Mouse (Mus musculus): ENCODE results near the gene Ciart. TPM values are rescaled to one million over a fixed set of nuclear protein-coding genes. Genes with fewer than 3 reads are reported as not detected.

The Ciart gene
- polyA plus RNA-seq, 1 experiment from 2014 or later, result 9.5 TPM

GRCm38 (mm10) chr3:95855502-95856089, 26.5 kb downstream of the Ciart start, which contains the start of gene Prpf3:
TSS of gene Prpf3 (minus strand) at chr3:95855885.
- H3K27me3 ChIP-seq (ENCODE audit: insufficient read depth, poor library complexity, severe bottlenecking), result no peaks in the 10 kb centered on the region
- H3K9me3 ChIP-seq, result no peaks in the 10 kb centered on the region
- peak within 1 kb of the TSS; percentile 96 for H3K4me3 ChIP-seq
- DNase-seq (ENCODE audit: low spot score), result peak; percentile 93
- H3K36me3 ChIP-seq, result peaks cover 29% of the 10 kb centered on the region
- H3K27ac ChIP-seq, result peak within 1 kb of the TSS; percentile 93
- H3K4me1 ChIP-seq (replicated peaks), result peaks cover 6% of the 10 kb centered on the region
- WGBS, result under 1% methylated on average over 56 of the region's 56 CpGs

- Histone ChIP-seq H3K4me3 (no peak overlapping the region), H3K9me3 (no peaks in the 10 kb centered on the region), H3K27ac (no peak overlapping the region), H3K27me3 (ENCODE audit: insufficient read depth, poor library complexity, severe bottlenecking) (no peaks in the 10 kb centered on the region), H3K36me3 (peaks cover 72% of the 10 kb centered on the region), H3K4me1 (replicated peaks) (peaks cover 6% of the 10 kb centered on the region)
- WGBS, result 95% methylated on average over 8 of the region's 8 CpGs
- DNase-seq (ENCODE audit: low spot score), result no peak
These were observed 30.7 kb downstream of the Ciart start for GRCm38 (mm10) chr3:95851317-95851716.

GRCm38 (mm10) chr3:95850611-95851010, 31.4 kb downstream of the Ciart start:
- Histone ChIP-seq H3K9me3 (no peaks in the 10 kb centered on the region), H3K4me1 (replicated peaks) (peaks cover 6% of the 10 kb centered on the region), H3K27ac (no peak overlapping the region), H3K27me3 (ENCODE audit: insufficient read depth, poor library complexity, severe bottlenecking) (no peaks in the 10 kb centered on the region), H3K36me3 (peaks cover 79% of the 10 kb centered on the region), H3K4me3 (no peak overlapping the region)
- 88% methylated on average over 4 of the region's 4 CpGs for WGBS
- DNase-seq (ENCODE audit: low spot score), result no peak

GRCm38 (mm10) chr3:95842503-95843214, 39.4 kb downstream of the Ciart start:
- Histone ChIP-seq H3K4me3 (no peak overlapping the region), H3K27me3 (ENCODE audit: insufficient read depth, poor library complexity, severe bottlenecking) (no peaks in the 10 kb centered on the region), H3K9me3 (no peaks in the 10 kb centered on the region), H3K27ac (no peak overlapping the region), H3K4me1 (replicated peaks) (no peaks in the 10 kb centered on the region), H3K36me3 (peaks cover 99% of the 10 kb centered on the region)
- 90% methylated on average over 3 of the region's 3 CpGs for WGBS
- DNase-seq (ENCODE audit: low spot score), result no peak

GRCm38 (mm10) chr3:95839250-95839649, 42.8 kb downstream of the Ciart start:
- H3K4me1 ChIP-seq (replicated peaks), result no peaks in the 10 kb centered on the region
- WGBS, result 96% methylated on average over 2 of the region's 2 CpGs
- H3K9me3 ChIP-seq, result no peaks in the 10 kb centered on the region
- H3K27me3 ChIP-seq (ENCODE audit: insufficient read depth, poor library complexity, severe bottlenecking), result no peaks in the 10 kb centered on the region
- no peak for DNase-seq (ENCODE audit: low spot score)
- peaks cover 99% of the 10 kb centered on the region for H3K36me3 ChIP-seq
- H3K4me3 ChIP-seq, result no peak overlapping the region
- no peak overlapping the region for H3K27ac ChIP-seq

GRCm38 (mm10) chr3:95829053-95829452, 53.0 kb downstream of the Ciart start:
- WGBS, result 98% methylated on average over 4 of the region's 4 CpGs
- peaks cover 70% of the 10 kb centered on the region for H3K36me3 ChIP-seq

More at GRCm38 (mm10) chr3:95829053-95829452, 53.0 kb downstream of the Ciart start:
- Histone ChIP-seq H3K4me1 (replicated peaks) (no peaks in the 10 kb centered on the region), H3K4me3 (no peak overlapping the region), H3K27ac (no peak overlapping the region), H3K9me3 (no peaks in the 10 kb centered on the region; the same call in 1 of the 2 replicates), H3K27me3 (ENCODE audit: insufficient read depth, poor library complexity, severe bottlenecking) (no peaks in the 10 kb centered on the region)
- no peak for DNase-seq (ENCODE audit: low spot score)

Other genes with a start within 250 kb of the Ciart start
- gene Mcl1, start 223.5 kb downstream of the Ciart start, polyA plus RNA-seq (2016; fragmentation: Nextera tagmentation; extraction: Ambion mirVana), result 47.2 and 53.4 TPM in 2 replicates
- 0.73 and 0.86 TPM in 2 replicates for gene Adamtsl4, start 194.3 kb downstream of the Ciart start, polyA plus RNA-seq (2016; fragmentation: Nextera tagmentation; extraction: Ambion mirVana)
- 14.2 and 20.3 TPM in 2 replicates for gene Ecm1, start 142.7 kb downstream of the Ciart start, polyA plus RNA-seq (2016; fragmentation: Nextera tagmentation; extraction: Ambion mirVana)
- 58.8 and 69.9 TPM in 2 replicates for gene Tars2, start 122.0 kb downstream of the Ciart start, polyA plus RNA-seq (2016; fragmentation: Nextera tagmentation; extraction: Ambion mirVana)
- gene Rprd2, start 63.4 kb downstream of the Ciart start, polyA plus RNA-seq (2016; fragmentation: Nextera tagmentation; extraction: Ambion mirVana), result 19.8 and 20.1 TPM in 2 replicates
- gene Prpf3, start 26.4 kb downstream of the Ciart start, polyA plus RNA-seq (2016; fragmentation: Nextera tagmentation; extraction: Ambion mirVana), result 51.5 and 66.9 TPM in 2 replicates
- 379 and 403 TPM in 2 replicates for gene Mrps21, start 10.7 kb downstream of the Ciart start, polyA plus RNA-seq (2016; fragmentation: Nextera tagmentation; extraction: Ambion mirVana)
- 12.3 and 12.7 TPM in 2 replicates for gene BC028528, start 9.8 kb upstream of the Ciart start, polyA plus RNA-seq (2016; fragmentation: Nextera tagmentation; extraction: Ambion mirVana)
- gene Aph1a, start 11.7 kb upstream of the Ciart start, polyA plus RNA-seq (2016; fragmentation: Nextera tagmentation; extraction: Ambion mirVana), result 33.9 and 35.8 TPM in 2 replicates
- 50.1 and 69.4 TPM in 2 replicates for gene Car14, start 22.4 kb upstream of the Ciart start, polyA plus RNA-seq (2016; fragmentation: Nextera tagmentation; extraction: Ambion mirVana)
- 266 and 352 TPM in 2 replicates for gene Anp32e, start 47.0 kb upstream of the Ciart start, polyA plus RNA-seq (2016; fragmentation: Nextera tagmentation; extraction: Ambion mirVana)
- gene Plekho1, start 113.8 kb upstream of the Ciart start, polyA plus RNA-seq (2016; fragmentation: Nextera tagmentation; extraction: Ambion mirVana), result 75.0 and 83.5 TPM in 2 replicates
- gene Vps45, start 176.2 kb upstream of the Ciart start, polyA plus RNA-seq (2016; fragmentation: Nextera tagmentation; extraction: Ambion mirVana), result 30.4 and 32.4 TPM in 2 replicates
- 12.8 and 19.2 TPM in 2 replicates for gene Otud7b, start 222.3 kb upstream of the Ciart start, polyA plus RNA-seq (2016; fragmentation: Nextera tagmentation; extraction: Ambion mirVana)

Data from hindbrain, embryonic 10.5 days (tissue).